Mouse (Mus musculus) MEL (cell line): Measurements from ENCODE around the gene Gpatch3. TPM values are rescaled to one million over a fixed set of nuclear protein-coding genes. Genes with fewer than 3 reads are reported as not detected.
A peak's percentile ranks its signal among the peaks of the same experiment; 100 is the strongest.

Experiments used
- DNase-seq: peaks from one replicate; pipeline ENCODE4 v3.0.0; 2011; ENCODE audit warnings: low read depth, low spot score
- H3K27ac ChIP-seq: 2 replicates; pipeline ENCODE4 v1.5.1; 2012; ENCODE audit warnings: low read depth, mild to moderate bottlenecking, control low read depth, low read length, moderate library complexity; ENCODE audit not compliant: control insufficient read depth
- H3K27me3 ChIP-seq, 2 experiments: fragments of 150-350 bp in 1 of 2; sonication (generic) in 1 of 2; 2 replicates each; pipeline ENCODE4 v1.6.1; 2012; ENCODE audit warnings: low read length in 2 of 2, mild to moderate bottlenecking in 2 of 2, improper control_type of control experiment in 1 of 2, moderate library complexity in 1 of 2; ENCODE audit not compliant: insufficient read depth in 2 of 2, control insufficient read depth in 1 of 2
- H3K36me3 ChIP-seq, 2 experiments: 2 replicates each; pipeline ENCODE4 v1.6.1; 2012 to 2014; ENCODE audit warnings: low read length in 2 of 2, improper control_type of control experiment in 1 of 2, inconsistent platforms in 1 of 2, mild to moderate bottlenecking in 1 of 2; ENCODE audit not compliant: insufficient read depth in 2 of 2, control insufficient read depth in 1 of 2
- H3K4me1 ChIP-seq, 2 experiments: fragments of 150-350 bp in 1 of 2; sonication (generic) in 1 of 2; 2 replicates each; pipeline ENCODE4 v1.6.1; 2012; ENCODE audit warnings: low read length in 2 of 2, improper control_type of control experiment in 1 of 2, mild to moderate bottlenecking in 1 of 2; ENCODE audit not compliant: insufficient read depth in 2 of 2, control insufficient read depth in 1 of 2
- H3K4me3 ChIP-seq, 2 experiments: fragments of 150-350 bp in 1 of 2; sonication (generic) in 1 of 2; 2 replicates each; pipeline ENCODE4 v1.5.1; 2012; ENCODE audit warnings: low read depth in 2 of 2, low read length in 2 of 2, mild to moderate bottlenecking in 2 of 2, moderate library complexity in 2 of 2, control low read depth in 1 of 2, improper control_type of control experiment in 1 of 2; ENCODE audit not compliant: control insufficient read depth in 1 of 2, insufficient read depth in 1 of 2
- H3K79me2 ChIP-seq: 2 replicates; pipeline ENCODE4 v1.6.1; 2012; ENCODE audit warnings: mild to moderate bottlenecking, low read length, moderate library complexity; ENCODE audit not compliant: control insufficient read depth, poor library complexity, insufficient read depth
- H3K9ac ChIP-seq: 2 replicates; pipeline ENCODE4 v1.6.1; 2012; ENCODE audit warnings: low read depth, mild to moderate bottlenecking, control low read depth, low read length, moderate library complexity; ENCODE audit not compliant: control insufficient read depth, poor library complexity, severe bottlenecking
- H3K9me3 ChIP-seq: fragments of 150-350 bp; sonication (generic); replicated peaks from 2 replicates; pipeline ENCODE4 v1.6.1; 2012; ENCODE audit warnings: mild to moderate bottlenecking, low read length, improper control_type of control experiment, moderate library complexity; ENCODE audit not compliant: insufficient read depth
- CHD2 ChIP-seq: IDR thresholded peaks from 2 replicates; pipeline ENCODE4 v1.6.1; 2011; ENCODE audit warnings: low read length, improper control_type of control experiment
- CTCF ChIP-seq, 3 experiments: IDR thresholded peaks in 2 of 3; conservative IDR thresholded peaks in 1 of 3; 2 replicates each; pipeline ENCODE4 v1.5.1; 2011 to 2012; ENCODE audit warnings: low read length in 3 of 3, low read depth in 2 of 3, mild to moderate bottlenecking in 2 of 3, improper control_type of control experiment in 1 of 3, inconsistent platforms in 1 of 3, mixed read lengths in 1 of 3, moderate library complexity in 1 of 3; ENCODE audit not compliant: control insufficient read depth in 1 of 3, insufficient read depth in 1 of 3, poor library complexity in 1 of 3, severe bottlenecking in 1 of 3
- EP300 ChIP-seq, 2 experiments: IDR thresholded peaks; 2 replicates each; pipeline ENCODE4 v1.6.1; 2011; ENCODE audit warnings: improper control_type of control experiment in 2 of 2, low read length in 2 of 2, low read depth in 1 of 2, mild to moderate bottlenecking in 1 of 2
- ETS1 ChIP-seq: IDR thresholded peaks from 2 replicates; pipeline ENCODE4 v1.6.1; 2012; ENCODE audit warnings: low read depth, mild to moderate bottlenecking, inconsistent platforms, low read length, improper control_type of control experiment, moderate library complexity
- HCFC1 ChIP-seq: IDR thresholded peaks from 2 replicates; pipeline ENCODE4 v1.6.1; 2012; ENCODE audit warnings: low read depth, mild to moderate bottlenecking, inconsistent platforms, low read length, improper control_type of control experiment, moderate library complexity
- KAT2A ChIP-seq: conservative IDR thresholded peaks from 2 replicates; pipeline ENCODE4 v1.6.1; 2012; ENCODE audit warnings: low read depth, low read length, improper control_type of control experiment, inconsistent platforms
- MXI1 ChIP-seq: IDR thresholded peaks from 2 replicates; pipeline ENCODE4 v1.6.1; 2011; ENCODE audit warnings: mild to moderate bottlenecking, low read depth, low read length, improper control_type of control experiment
- MYB ChIP-seq: IDR thresholded peaks from 2 replicates; pipeline ENCODE4 v1.6.1; 2011; ENCODE audit warnings: mild to moderate bottlenecking, low read depth, low read length, improper control_type of control experiment
- NELFE ChIP-seq: IDR thresholded peaks from 2 replicates; pipeline ENCODE4 v1.6.1; 2011; ENCODE audit warnings: low read depth, low read length, improper control_type of control experiment
- NRF1 ChIP-seq: IDR thresholded peaks from 2 replicates; pipeline ENCODE4 v1.6.1; 2014; ENCODE audit warnings: low read depth, mild to moderate bottlenecking, inconsistent platforms, low read length, improper control_type of control experiment, moderate library complexity; ENCODE audit not compliant: poor library complexity, insufficient read depth, severe bottlenecking
- POLR2A ChIP-seq, 2 experiments: IDR thresholded peaks; 2 replicates each; pipeline ENCODE4 v1.6.1; 2011 to 2012; ENCODE audit warnings: low read length in 2 of 2, mild to moderate bottlenecking in 2 of 2, control low read depth in 1 of 2, improper control_type of control experiment in 1 of 2, low read depth in 1 of 2, moderate library complexity in 1 of 2; ENCODE audit not compliant: control insufficient read depth in 1 of 2, insufficient read depth in 1 of 2, poor library complexity in 1 of 2
- RAD21 ChIP-seq: IDR thresholded peaks from 2 replicates; pipeline ENCODE4 v1.6.1; 2011; ENCODE audit warnings: mild to moderate bottlenecking, low read depth, low read length, improper control_type of control experiment
- RCOR1 ChIP-seq: IDR thresholded peaks from 2 replicates; pipeline ENCODE4 v1.6.1; 2012; ENCODE audit warnings: low read depth, mild to moderate bottlenecking, inconsistent platforms, low read length, improper control_type of control experiment
- SIN3A ChIP-seq: IDR thresholded peaks from 2 replicates; pipeline ENCODE4 v1.6.1; 2012; ENCODE audit warnings: low read length, improper control_type of control experiment, inconsistent platforms
- TBP ChIP-seq: IDR thresholded peaks from 2 replicates; pipeline ENCODE4 v1.8.0; 2011; ENCODE audit warnings: low read depth, low read length, improper control_type of control experiment
- USF1 ChIP-seq: IDR thresholded peaks from 2 replicates; pipeline ENCODE4 v1.6.1; 2014; ENCODE audit warnings: low read depth, mild to moderate bottlenecking, inconsistent platforms, low read length, improper control_type of control experiment, moderate library complexity
- ZKSCAN1 ChIP-seq: IDR thresholded peaks from 2 replicates; pipeline ENCODE4 v1.6.1; 2012; ENCODE audit warnings: low read depth, mild to moderate bottlenecking, inconsistent platforms, low read length, improper control_type of control experiment, moderate library complexity
- ZMIZ1 ChIP-seq: IDR thresholded peaks from 2 replicates; pipeline ENCODE4 v1.6.1; 2012; ENCODE audit warnings: low read depth, mild to moderate bottlenecking, inconsistent platforms, low read length, improper control_type of control experiment, moderate library complexity
- ZNF384 ChIP-seq: IDR thresholded peaks from 2 replicates; pipeline ENCODE4 v1.6.1; 2012; ENCODE audit warnings: low read depth, mild to moderate bottlenecking, inconsistent platforms, low read length, improper control_type of control experiment
- polyA plus RNA-seq, 2 experiments: library from polyadenylated mRNA; stranded (reverse) in 1 of 2; unstranded in 1 of 2; fragments of >175 nt in 1 of 2; fragments of >200 nt in 1 of 2; gene quantifications; 2 replicates each; pipeline versions ENCODE4 v1.2.1 to v1.2.4; 2012; ENCODE audit warnings: low replicate concordance in 2 of 2, low read depth in 1 of 2; ENCODE audit not compliant: insufficient read length in 2 of 2, insufficient read depth in 1 of 2, missing spikeins in 1 of 2
- total RNA-seq: library from RNA; depleted of rRNA; stranded (reverse); fragments of 300-350 nt; gene quantifications from 2 replicates; pipeline ENCODE4 v1.2.3, GENCODE M21; 2012

The Gpatch3 gene
- total and polyA plus RNA-seq, 3 experiments: 9.8 to 16.5 TPM; not detected in 1

DNA sequence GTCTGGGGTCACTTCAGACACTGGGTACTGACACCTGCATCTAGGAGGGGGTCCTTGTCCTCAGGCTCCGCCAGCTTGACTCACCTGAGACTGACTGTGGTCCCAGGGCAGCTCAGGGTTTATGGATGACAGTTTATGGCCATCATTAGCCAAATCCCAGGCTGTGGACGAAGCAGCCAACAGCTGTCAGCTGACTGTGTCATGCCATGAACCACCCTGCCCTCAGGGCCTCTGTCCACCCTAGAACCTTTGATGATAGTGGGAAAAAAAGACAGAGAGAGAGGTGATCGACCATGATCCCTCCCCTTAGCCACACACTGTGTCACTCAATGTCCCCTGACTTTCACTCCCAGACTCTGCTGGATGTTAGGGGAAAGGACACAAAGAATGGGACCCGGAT lies 12.9 kb upstream of the Gpatch3 start:
- no peak overlapping the region for H3K4me3 ChIP-seq
- DNase-seq: no peak
- no peaks in the 10 kb centered on the region; the same call in 1 of the 2 replicates for H3K79me2 ChIP-seq
- no peaks in the 10 kb centered on the region for H3K9me3 ChIP-seq
- H3K9ac ChIP-seq: no peak overlapping the region
- TF ChIP-seq EP300 (IDR thresholded peaks at IDR 0.05; ENCODE audit: low read depth in 1 of 2, low read length in 2 of 2) (no peak), HCFC1 (no peak), KAT2A (no peak), CTCF (IDR thresholded peaks at IDR 0.05 in 2 of 3, conservative IDR thresholded peaks at IDR 0.05 in 1 of 3; ENCODE audit: control insufficient read depth in 1 of 3, insufficient read depth in 1 of 3, low read depth in 2 of 3, low read length in 3 of 3, poor library complexity in 1 of 3, severe bottlenecking in 1 of 3) (no peak), SIN3A (no peak), USF1 (no peak)
- peaks cover 0 to 5% of the 10 kb centered on the region in 2 experiments; a peak in 2 of 4 replicates for H3K36me3 ChIP-seq
- peaks cover 4 to 5% of the 10 kb centered on the region in 2 experiments for H3K27me3 ChIP-seq
- no peak overlapping the region for H3K27ac ChIP-seq
- peaks cover 0 to 4% of the 10 kb centered on the region in 2 experiments; a peak in 3 of 4 replicates for H3K4me1 ChIP-seq

DNA sequence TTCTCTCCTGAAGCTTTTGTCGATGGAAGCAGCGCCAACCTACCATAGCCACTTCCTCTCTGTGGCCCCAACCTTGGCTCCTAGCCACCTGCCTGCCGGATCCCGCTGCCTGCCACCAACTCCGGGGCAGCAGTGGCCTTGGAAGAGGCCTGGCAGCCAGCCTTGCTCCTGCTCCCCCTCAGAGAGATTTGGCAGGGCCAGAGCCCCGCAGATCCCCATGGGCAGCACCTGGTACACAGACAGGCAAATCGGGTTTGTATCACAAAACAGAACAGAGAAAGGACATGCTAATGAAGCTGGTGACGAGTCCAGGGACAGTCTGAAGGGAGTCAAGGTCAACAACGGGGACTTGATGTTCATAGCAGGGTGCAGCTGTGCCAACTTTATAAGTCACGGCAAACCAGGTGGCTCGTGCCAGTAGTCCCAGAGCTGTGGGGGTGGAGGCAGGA lies 11.4 kb upstream of the Gpatch3 start:
- peak overlapping the region; percentile 43 to 51 for H3K4me3 ChIP-seq
- H3K9ac ChIP-seq: peak overlapping the region; percentile 84
- H3K9me3 ChIP-seq: no peaks in the 10 kb centered on the region
- TF ChIP-seq TBP (0 out of 2 replicates have a peak, but pooled peaks have one; percentile 4), ZMIZ1 (no peak), POLR2A (IDR thresholded peaks at IDR 0.05; ENCODE audit: control insufficient read depth in 1 of 2, insufficient read depth in 1 of 2, low read depth in 1 of 2, low read length in 2 of 2, poor library complexity in 1 of 2) (peak; percentile 48 to 62; a peak in 2 of 4 replicates), RAD21 (no peak), ETS1 (peak; percentile 26; the same call in 1 of the 2 replicates), EP300 (IDR thresholded peaks at IDR 0.05; ENCODE audit: low read depth in 1 of 2, low read length in 2 of 2) (peak in 1 of 2 experiments; percentile 28; a peak in 1 of 4 replicates), NELFE (0 out of 2 replicates have a peak, but pooled peaks have one; percentile 9)
- peaks cover under 1 to 1% of the 10 kb centered on the region in 2 experiments; a peak in 2 of 4 replicates for H3K27me3 ChIP-seq
- peaks cover 0 to 5% of the 10 kb centered on the region in 2 experiments; a peak in 2 of 4 replicates for H3K36me3 ChIP-seq
- H3K79me2 ChIP-seq: no peaks in the 10 kb centered on the region; the same call in 1 of the 2 replicates
- peaks cover 0 to 4% of the 10 kb centered on the region in 2 experiments; a peak in 3 of 4 replicates for H3K4me1 ChIP-seq
- H3K27ac ChIP-seq: peak overlapping the region; percentile 55; the same call in 1 of the 2 replicates
- DNase-seq: peak; percentile 86

DNA sequence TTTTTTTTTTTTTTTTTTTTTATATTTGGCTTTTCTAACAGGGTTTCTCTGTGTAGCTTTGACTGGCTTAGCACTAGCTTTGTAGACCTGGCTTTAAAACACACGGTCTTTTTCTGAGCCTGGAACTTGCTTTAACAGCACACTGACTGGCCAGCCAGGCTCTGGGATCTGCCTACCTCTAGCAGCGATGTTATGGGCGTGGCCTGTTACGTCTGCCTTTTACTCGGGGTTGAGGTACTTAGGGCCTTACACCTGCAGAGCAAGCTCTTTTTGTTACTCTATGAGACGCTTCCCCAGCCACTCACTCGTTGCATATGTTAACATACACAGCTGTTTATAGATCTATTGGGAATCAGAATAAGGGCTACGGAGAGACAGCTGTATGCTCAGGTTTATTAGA lies 7.3 kb upstream of the Gpatch3 start:
- H3K4me3 ChIP-seq: no peak overlapping the region
- H3K4me1 ChIP-seq: peaks cover 0 to 4% of the 10 kb centered on the region in 2 experiments; a peak in 3 of 4 replicates
- no peak overlapping the region for H3K27ac ChIP-seq
- no peak overlapping the region for H3K9ac ChIP-seq
- H3K27me3 ChIP-seq: no peaks in the 10 kb centered on the region
- TF ChIP-seq ZKSCAN1 (no peak), RCOR1 (no peak), USF1 (no peak), SIN3A (no peak), MYB (no peak), TBP (no peak), HCFC1 (no peak), NELFE (no peak), NRF1 (no peak), CHD2 (no peak), MXI1 (no peak), ZNF384 (no peak), CTCF (IDR thresholded peaks at IDR 0.05 in 2 of 3, conservative IDR thresholded peaks at IDR 0.05 in 1 of 3; ENCODE audit: control insufficient read depth in 1 of 3, insufficient read depth in 1 of 3, low read depth in 2 of 3, low read length in 3 of 3, poor library complexity in 1 of 3, severe bottlenecking in 1 of 3) (no peak), ETS1 (no peak)
- no peaks in the 10 kb centered on the region; the same call in 1 of the 2 replicates for H3K79me2 ChIP-seq
- no peak for DNase-seq
- no peaks in the 10 kb centered on the region for H3K9me3 ChIP-seq
- peaks cover 0 to 5% of the 10 kb centered on the region in 2 experiments; a peak in 2 of 4 replicates for H3K36me3 ChIP-seq
